Mouse (Mus musculus): ENCODE data around the gene Pcdh9.

- TF ChIP-seq CTCF (conservative IDR thresholded peaks at IDR 0.05; ENCODE audit: insufficient read depth, insufficient read length, low read depth, low read length) (no peak), POLR2A (IDR thresholded peaks at IDR 0.05; ENCODE audit: low read depth, low read length) (no peak)
Measured at GRCm38 (mm10) chr14:93880071-93880470, 10.4 kb downstream of the Pcdh9 start.
